Mouse (Mus musculus) megakaryocyte, adult 5-6 weeks (primary cell): ENCODE measurements around the gene Gsx2. TPM values are rescaled to one million over a fixed set of nuclear protein-coding genes. Genes with fewer than 3 reads are reported as not detected.
A peak's percentile ranks its signal among the peaks of the same experiment; 100 is the strongest.

Source experiments
- ATAC-seq: 2 replicates; pipeline ENCODE4 v1.8.0; 2016; ENCODE audit warnings: mild to moderate bottlenecking, inconsistent platforms; ENCODE audit not compliant: poor library complexity, severe bottlenecking
- total RNA-seq, 2 experiments: library from RNA; stranded (forward) in 1 of 2; stranded (reverse) in 1 of 2; fragments of 153-499, 151-499 nt in 1 of 2; fragments of 221-1000, 200-1000 nt in 1 of 2; gene quantifications; 2 replicates each; pipeline versions ENCODE4 v1.2.3 to v1.2.4; 2015 to 2017

Gsx2 gene
- total RNA-seq (2015) (not detected in 2 replicates), total RNA-seq (2017) (not detected in 2 replicates)

GRCm38 (mm10) chr5:75075383-75075941 is at the start of gene Gsx2:
Gene Gsx2 (plus strand): TSS chr5:75075601.
- no peak for ATAC-seq

DNA sequence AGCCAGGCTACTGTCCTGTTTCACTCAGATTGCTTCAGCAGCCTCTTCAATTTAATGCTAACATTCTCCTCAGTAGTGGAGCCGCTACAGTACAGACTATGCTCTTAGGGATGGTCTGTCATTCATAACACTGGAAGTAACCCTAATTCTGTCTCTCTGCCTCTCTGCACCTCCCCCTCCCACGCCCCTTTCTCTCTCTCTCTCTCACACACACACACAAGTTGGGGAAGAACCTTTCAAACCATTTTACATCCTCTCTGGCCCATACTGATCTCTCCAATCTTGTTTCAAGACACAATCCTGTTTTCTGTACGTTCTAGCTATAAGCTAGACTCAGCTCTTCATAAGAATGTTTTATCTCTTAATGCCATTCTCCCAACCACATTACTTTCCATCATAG is 39.9 kb upstream of the Gsx2 start:
- ATAC-seq = no peak

- ATAC-seq = no peak
These were observed 36.1 kb upstream of the Gsx2 start for GRCm38 (mm10) chr5:75039307-75039706.

DNA sequence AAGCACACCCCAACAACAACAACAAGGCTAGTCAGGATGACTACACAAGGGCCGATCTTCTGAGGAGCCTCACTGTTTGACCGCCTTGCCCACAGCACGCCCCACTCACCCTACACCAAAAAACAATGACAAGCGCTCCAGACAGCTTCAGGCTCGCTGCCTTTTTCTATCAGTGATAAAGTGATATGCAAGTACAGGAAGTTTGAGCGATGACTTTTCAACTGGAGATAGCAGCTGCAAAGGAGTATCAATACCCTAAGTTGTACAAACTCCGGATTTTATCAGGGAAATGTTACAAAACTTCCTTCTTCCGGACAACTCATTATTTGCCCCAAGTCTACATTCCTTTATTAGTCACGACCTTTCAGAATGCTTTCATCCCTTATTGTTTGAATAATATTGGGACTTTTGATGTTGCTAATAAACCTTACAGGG is 32.4 kb upstream of the Gsx2 start:
- ATAC-seq = 0 out of 2 replicates have a peak, but pooled peaks have one; percentile 6

GRCm38 (mm10) chr5:75043621-75044301 is 31.6 kb upstream of the Gsx2 start:
- ATAC-seq = peak; percentile 46

- ATAC-seq = peak; percentile 81
These were observed 31.0 kb upstream of the Gsx2 start, which contains the start of gene Chic2 for GRCm38 (mm10) chr5:75044310-75044904. Gene Chic2 (minus strand): TSS chr5:75044774.

- no peak for ATAC-seq
These were observed 30.0 kb upstream of the Gsx2 start for GRCm38 (mm10) chr5:75045371-75045770.

- ATAC-seq = no peak
These were observed 28.6 kb upstream of the Gsx2 start for GRCm38 (mm10) chr5:75046681-75047321.

DNA sequence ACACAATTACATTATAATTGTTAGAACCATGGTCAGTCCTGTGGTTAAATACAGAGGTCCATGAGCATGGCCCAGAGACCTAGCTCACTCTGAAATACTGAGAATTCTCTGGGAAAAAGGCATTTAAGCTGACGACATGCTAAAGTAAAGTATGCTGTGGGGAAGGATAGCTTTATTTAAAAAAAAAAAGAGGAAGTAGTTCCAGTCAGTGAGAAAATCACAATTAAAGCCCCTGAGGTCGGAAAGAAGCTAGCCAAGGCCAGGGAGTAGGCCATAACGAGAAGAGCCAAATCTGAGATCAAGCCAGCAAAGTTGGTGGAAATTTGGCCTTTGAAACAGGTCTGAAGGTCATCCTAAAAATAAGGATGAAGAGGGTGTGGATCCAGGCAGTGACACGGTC is 24.3 kb upstream of the Gsx2 start:
- peak; percentile 38 for ATAC-seq

- ATAC-seq = no peak
These were observed 12.2 kb upstream of the Gsx2 start for GRCm38 (mm10) chr5:75063177-75063576.

GRCm38 (mm10) chr5:75066715-75067114 is 8.7 kb upstream of the Gsx2 start:
- peak; percentile 64 for ATAC-seq

- ATAC-seq = peak; percentile 49
These were observed 8.2 kb upstream of the Gsx2 start for GRCm38 (mm10) chr5:75067125-75067756.

- no peak for ATAC-seq
These were observed 5.3 kb upstream of the Gsx2 start for GRCm38 (mm10) chr5:75070132-75070531.

- no peak for ATAC-seq
These were observed 4.6 kb upstream of the Gsx2 start for GRCm38 (mm10) chr5:75070656-75071375.

- no peak for ATAC-seq
These were observed 3.5 kb upstream of the Gsx2 start for GRCm38 (mm10) chr5:75071951-75072350.

DNA sequence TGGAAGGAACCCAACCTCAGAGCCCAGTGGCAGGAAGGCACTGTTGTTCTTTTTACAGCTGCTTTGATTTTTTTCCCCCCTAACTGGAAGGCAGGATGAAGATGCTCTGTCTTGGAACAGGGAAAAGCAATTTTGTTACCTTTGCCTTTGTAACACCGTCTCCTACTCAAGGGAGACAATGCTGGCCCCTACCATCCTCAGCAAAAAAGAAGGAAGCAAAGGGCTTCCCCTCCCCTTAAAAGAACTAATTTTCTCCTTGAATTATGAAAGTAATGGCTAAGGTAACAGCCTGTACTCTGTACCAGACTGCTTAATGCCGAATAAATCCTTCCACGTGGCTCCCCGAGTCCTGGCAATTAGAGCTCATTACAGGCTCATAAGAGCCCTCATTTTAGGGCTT is 2.9 kb upstream of the Gsx2 start:
- ATAC-seq = no peak

DNA sequence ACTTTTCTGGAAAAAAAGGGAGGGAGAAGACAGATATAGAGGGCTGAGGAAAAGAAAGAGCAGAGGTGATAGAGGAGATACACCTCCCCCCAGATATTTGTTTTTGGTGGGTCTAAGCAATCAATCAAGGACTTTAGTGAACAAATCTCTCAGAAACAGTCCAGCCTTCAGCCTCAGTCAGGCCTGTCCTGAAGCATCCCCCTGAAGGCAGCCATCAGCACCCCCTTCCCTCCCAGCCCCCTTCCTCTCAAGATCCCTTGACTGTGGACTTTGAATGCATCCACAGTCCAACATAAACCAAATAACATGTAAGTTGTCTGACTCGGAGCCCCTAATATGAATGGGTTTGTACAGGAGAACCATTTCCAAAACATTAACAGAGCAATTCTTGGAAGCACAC is 2.2 kb upstream of the Gsx2 start:
- no peak for ATAC-seq

DNA sequence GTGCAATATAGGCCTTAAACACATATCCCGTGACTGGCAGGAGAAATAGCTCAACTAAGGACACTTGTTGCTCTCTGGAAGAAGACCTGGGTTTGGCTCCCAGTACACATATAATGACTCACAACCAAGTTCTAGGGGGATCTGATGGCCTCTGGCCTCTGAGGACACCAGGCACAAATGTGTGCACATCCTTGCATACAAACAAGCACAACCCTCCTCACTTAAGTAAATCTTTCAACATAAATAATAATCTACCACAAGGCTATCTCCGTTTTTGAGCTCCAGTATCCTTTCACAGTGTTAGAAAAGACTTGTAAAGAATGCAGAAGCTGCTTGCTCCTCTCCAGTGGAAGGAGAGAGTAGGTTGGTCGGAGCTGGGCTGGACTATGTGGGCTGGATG is 1.7 kb upstream of the Gsx2 start:
- no peak for ATAC-seq

GRCm38 (mm10) chr5:75074132-75074531 is 1.3 kb upstream of the Gsx2 start:
- ATAC-seq = no peak

- no peak for ATAC-seq
These were observed 641 bp upstream of the Gsx2 start for GRCm38 (mm10) chr5:75074537-75075382.
